Mouse (Mus musculus): Measurements from ENCODE around the gene Tbce.
"Not testable (repeated sequence)": the region's sequence is repeated elsewhere in the genome, so short reads cannot be mapped to it uniquely, and the experiment has no call there.

Tbce gene

GRCm38 (mm10) chr13:14033309-14034072, 5.9 kb downstream of the Tbce start:
- no peak for DNase-seq (ENCODE audit: low read depth)

DNA sequence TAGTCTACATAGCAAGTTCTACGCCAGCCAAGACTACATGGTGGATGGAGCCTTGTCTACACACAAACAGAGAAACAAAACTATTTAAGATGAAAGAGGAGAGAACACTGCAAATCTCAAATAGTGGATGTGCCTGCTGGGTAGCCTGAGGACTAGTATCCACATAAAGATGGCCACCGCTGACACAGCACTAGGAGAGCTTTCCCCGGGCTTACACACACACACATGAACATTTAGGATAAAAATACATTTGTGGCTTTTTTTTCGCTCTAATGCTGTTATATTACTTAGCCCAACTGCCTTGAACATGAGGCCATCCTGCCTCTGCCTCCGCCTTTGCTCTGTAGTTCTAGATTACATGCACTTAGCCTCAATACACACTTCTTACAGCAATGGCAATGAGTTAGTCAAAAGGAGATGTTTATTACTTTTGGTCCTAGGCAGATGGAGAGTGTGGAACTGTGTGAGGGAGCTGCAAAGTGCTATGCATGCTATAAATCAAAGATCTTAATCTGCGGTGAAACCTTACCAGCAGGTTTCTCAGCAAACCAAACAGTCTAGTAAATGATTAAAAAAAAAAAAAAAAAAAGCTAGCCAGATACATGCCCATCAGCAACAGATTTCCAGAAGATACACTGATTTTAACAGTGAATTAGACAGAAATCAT, 13.2 kb downstream of the Tbce start:
- DNase-seq (ENCODE audit: low read depth), result no peak

- no peak for DNase-seq (ENCODE audit: low read depth)
Observed at GRCm38 (mm10) chr13:14025554-14025953, 13.9 kb downstream of the Tbce start.

DNA sequence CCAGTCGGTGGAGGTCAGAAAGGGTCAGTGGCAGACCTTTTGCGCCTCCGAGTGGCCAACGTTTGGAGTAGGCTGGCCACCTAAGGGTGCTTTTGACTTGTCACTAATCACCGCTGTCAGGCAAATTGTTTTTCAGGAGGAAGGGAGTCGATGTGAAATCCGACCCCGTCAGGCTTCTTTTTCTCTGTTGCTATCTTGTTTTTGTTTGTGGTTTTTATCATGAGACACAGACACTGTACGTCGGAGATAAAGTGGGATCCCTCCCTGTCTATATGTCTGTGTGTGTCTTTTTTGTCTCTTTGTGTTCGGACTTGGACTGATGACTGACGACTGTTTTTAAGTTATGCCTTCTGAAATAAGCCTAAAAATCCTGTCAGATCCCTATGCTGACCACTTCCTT, 18.0 kb downstream of the Tbce start:
- not testable (repeated sequence) for DNase-seq (ENCODE audit: low read depth)

- DNase-seq (ENCODE audit: low read depth), result no peak
Observed at GRCm38 (mm10) chr13:14018852-14019251, 20.6 kb downstream of the Tbce start.

- DNase-seq (ENCODE audit: low read depth), result no peak
Observed at GRCm38 (mm10) chr13:14018283-14018682, 21.2 kb downstream of the Tbce start.

DNA sequence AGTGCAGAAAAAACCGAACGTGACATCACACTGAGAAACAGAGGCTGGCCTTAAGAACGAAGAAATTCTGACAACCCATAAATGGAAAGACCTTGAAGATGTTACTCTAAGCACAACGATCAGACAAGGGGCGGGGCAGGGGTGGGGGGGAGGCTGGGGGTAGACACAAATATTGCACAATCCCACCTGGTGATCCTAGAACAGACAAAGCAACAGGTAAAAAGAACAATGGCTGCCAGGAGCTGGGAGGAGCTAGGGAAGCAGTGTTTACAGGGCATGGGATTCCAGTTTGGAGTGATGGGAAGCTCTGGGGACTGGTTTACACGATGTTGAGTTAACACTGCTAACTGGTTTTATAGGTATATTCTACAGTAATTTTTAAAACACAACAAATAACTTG, 23.8 kb downstream of the Tbce start:
- no peak for DNase-seq (ENCODE audit: low read depth)

- no peak for DNase-seq (ENCODE audit: low read depth)
Observed at GRCm38 (mm10) chr13:14014540-14014939, 24.9 kb downstream of the Tbce start.

DNA sequence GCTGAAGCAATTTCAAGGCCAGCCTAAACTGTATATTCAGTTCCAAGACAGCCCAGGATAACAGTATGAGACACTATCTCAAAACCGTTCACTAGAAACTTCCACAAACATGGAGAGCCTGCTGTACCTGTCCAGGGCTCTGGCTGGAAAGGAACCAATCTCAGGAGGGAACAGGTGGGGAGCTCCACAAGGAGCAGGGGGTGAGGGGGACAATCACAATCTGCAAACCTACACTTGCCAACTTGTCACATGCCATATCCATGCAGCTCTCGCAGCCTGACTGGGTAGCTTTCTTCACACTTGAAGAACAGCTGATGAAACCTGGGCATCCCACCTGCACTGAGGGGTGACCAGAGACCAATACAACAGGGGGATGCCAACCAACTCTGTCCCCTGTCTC, 25.4 kb downstream of the Tbce start:
- DNase-seq (ENCODE audit: low read depth), result no peak

- no peak for DNase-seq (ENCODE audit: low read depth)
Observed at GRCm38 (mm10) chr13:14011454-14011995, 27.9 kb downstream of the Tbce start.

GRCm38 (mm10) chr13:14006056-14006455, 33.4 kb downstream of the Tbce start:
- DNase-seq (ENCODE audit: low read depth), result no peak

GRCm38 (mm10) chr13:14004999-14005398, 34.4 kb downstream of the Tbce start:
- DNase-seq (ENCODE audit: low read depth), result no peak

GRCm38 (mm10) chr13:14004086-14004485, 35.4 kb downstream of the Tbce start:
- DNase-seq (ENCODE audit: low read depth), result peak; percentile 9

DNA sequence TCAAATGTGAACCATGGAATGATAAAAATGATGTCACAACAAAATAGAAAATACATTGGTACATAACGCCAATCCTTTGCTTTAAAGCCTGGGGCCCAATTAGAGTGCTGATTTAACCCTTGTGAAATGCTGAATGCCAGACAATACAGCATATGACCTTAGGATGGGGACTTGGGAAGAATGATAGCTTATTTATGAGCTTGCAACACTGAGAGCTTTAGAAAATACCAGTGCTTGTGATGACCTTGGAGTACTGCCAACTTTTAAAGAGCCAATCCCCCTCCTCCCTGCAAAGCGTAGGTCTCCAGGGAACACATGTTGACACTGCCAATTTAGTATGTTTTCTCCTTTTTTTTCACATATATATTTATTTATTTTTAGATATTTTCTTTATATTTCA, 36.7 kb downstream of the Tbce start:
- DNase-seq (ENCODE audit: low read depth), result no peak

GRCm38 (mm10) chr13:13997476-13997875, 42.0 kb downstream of the Tbce start:
- no peak for DNase-seq (ENCODE audit: low read depth)

- no peak for DNase-seq (ENCODE audit: low read depth)
Observed at GRCm38 (mm10) chr13:13995046-13995445, 44.4 kb downstream of the Tbce start.

- no peak for DNase-seq (ENCODE audit: low read depth)
Observed at GRCm38 (mm10) chr13:13993041-13993440, 46.4 kb downstream of the Tbce start.

- DNase-seq (ENCODE audit: low read depth), result no peak
Observed at GRCm38 (mm10) chr13:13990391-13990790, 49.0 kb downstream of the Tbce start.

- no peak for DNase-seq (ENCODE audit: low read depth)
Observed at GRCm38 (mm10) chr13:13989135-13989534, 50.3 kb downstream of the Tbce start.

- DNase-seq (ENCODE audit: low read depth), result no peak
Observed at GRCm38 (mm10) chr13:13983523-13983922, 55.9 kb downstream of the Tbce start.

GRCm38 (mm10) chr13:13981842-13982241, 57.6 kb downstream of the Tbce start:
- DNase-seq (ENCODE audit: low read depth), result not testable (repeated sequence)

DNA sequence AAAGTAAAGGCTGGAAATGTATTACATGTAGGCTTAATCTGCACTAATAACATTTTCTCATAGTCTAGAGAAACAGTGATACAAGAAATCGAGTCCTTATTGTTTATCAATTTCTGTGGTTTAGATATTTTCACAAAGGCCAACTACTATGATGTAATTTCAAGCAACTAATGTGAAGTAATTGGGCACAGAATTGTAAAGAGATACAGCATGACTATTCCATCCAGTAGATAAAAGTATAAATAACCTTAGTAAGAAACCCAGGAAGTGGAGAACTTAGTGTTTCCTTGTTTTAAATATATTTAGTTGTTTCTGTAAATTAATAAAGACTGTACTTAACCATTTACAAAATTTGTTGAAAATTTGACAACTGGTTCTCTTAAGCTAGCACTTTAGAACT, 69.6 kb downstream of the Tbce start:
- DNase-seq (ENCODE audit: low read depth), result no peak

DNA sequence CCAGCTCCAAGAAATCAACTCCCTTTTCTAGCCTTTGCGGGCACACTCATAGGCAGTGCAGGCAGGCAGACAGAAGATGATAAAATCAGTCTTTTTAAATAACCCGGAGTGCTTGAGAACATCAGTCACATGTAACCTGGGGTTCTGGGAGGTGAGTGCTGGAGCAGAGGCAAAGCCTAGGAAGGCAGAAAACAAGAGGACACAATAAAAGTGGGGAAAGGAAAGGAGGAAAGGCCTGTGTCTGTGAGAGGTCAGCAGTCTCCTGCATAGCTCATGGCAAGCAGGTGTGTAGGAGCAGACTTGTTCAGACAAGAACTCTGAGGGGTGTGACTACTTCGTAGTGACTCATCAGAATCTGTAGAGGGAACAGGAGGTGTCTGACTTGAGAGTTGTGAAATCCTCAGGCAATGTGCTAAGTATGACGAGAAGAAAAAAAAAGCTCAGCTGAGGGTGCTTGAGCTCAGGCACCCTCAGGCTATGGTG, 70.8 kb downstream of the Tbce start:
- DNase-seq (ENCODE audit: low read depth), result peak; percentile 35
